Mouse (Mus musculus): ENCODE results near the gene Rad51b. TPM values are rescaled to one million over a fixed set of nuclear protein-coding genes. Genes with fewer than 3 reads are reported as not detected.

Rad51b gene
- polyA plus RNA-seq, 1 experiment from 2014 or later = 0.87 TPM

DNA sequence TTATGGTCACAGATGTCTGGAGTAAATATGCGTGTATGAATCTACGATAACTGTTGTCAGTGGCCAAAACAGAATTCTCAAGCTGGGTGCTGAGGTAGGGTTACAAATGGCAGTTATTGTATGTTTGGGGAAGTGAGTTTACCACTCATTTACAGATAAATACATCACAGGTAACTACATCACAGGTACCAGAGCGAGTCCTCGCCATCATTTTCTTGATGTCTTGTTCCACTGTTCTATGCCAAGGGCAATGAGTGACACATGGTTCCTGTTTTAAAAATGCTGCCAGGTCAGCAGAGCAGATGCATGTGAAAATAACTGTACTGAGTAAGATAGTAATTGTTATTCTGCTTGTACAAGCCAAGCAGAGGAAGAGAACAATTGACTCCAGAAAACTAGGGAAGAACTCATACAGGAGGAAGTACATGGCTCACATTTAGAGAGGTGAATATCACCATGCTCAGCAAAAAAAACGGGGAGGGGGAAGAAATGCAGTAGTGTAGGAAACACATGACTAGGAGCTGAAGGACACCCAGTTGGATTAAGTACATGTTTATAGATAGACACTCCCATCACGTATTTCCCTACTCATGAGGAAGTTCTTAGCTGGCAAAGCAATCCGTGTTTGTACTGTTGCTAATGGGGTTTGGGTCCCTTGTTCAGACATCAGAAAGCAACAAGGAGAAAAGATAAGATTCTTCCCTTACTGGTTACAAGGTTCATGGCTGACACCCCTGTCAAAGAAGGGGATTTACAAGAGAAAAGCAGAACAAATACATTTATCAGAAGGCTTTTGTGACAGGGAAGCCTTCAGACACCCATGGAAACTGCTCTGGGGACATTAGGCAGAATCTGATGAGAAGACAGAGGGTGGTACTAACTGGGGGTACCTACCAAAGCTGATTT lies 333.1 kb downstream of the Rad51b start:
- no peak for ATAC-seq (ENCODE audit: low read depth)
- Histone ChIP-seq H3K9me3 (ENCODE audit: control insufficient read depth, low read length) (no peaks in the 10 kb centered on the region), H3K27ac (ENCODE audit: low read depth, low read length) (no peak overlapping the region), H3K36me3 (ENCODE audit: control insufficient read depth, insufficient read depth, low read length) (no peaks in the 10 kb centered on the region), H3K4me2 (ENCODE audit: low read depth, low read length) (no peak overlapping the region), H3K9ac (replicated peaks; ENCODE audit: low read depth, low read length) (no peak overlapping the region), H3K4me3 (ENCODE audit: low read depth, low read length) (no peak overlapping the region), H3K27me3 (ENCODE audit: control insufficient read depth, insufficient read depth, low read length) (no peaks in the 10 kb centered on the region), H3K4me1 (ENCODE audit: control insufficient read depth, insufficient read depth, low read length) (no peaks in the 10 kb centered on the region)
- WGBS = 90% methylated on average over 7 of the region's 7 CpGs

DNA sequence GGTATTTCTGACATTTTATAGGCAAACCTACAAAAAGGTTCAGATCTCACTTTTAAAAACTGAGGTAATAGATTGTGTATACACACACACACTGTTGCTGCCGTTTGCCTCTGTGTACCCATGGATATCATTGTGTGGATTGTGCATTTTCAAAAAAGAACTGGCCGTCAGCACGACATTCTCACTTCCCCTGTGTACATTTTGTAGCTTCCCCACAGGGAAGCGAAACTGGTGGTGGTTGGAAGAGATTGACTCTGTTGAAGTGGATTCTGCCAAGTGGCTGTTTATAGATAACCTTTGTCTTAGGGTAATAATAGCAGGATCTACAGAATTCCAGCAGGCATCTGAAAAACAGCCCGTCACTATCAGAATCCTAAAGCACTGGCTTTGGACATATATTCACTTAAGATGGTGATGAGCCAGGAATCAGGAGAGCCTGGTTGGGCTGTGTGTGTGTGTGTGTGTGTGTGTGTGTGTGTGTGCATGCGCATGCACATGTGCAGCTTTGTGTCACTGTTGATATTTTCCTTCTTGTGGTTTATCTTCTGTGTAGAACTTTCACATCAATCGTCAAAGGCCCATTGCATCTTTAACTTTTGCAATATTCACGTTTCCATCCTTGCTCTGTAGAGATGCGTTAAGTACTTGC lies 336.5 kb downstream of the Rad51b start:
- ATAC-seq (ENCODE audit: low read depth) = no peak
- no peak overlapping the region for H3K27ac ChIP-seq (ENCODE audit: low read depth, low read length)
- H3K4me2 ChIP-seq (ENCODE audit: low read depth, low read length) = no peak overlapping the region
- WGBS = 89% methylated on average over 9 of the region's 9 CpGs
- no peaks in the 10 kb centered on the region for H3K4me1 ChIP-seq (ENCODE audit: control insufficient read depth, insufficient read depth, low read length)
- no peaks in the 10 kb centered on the region for H3K27me3 ChIP-seq (ENCODE audit: control insufficient read depth, insufficient read depth, low read length)
- H3K9ac ChIP-seq (replicated peaks; ENCODE audit: low read depth, low read length) = no peak overlapping the region
- H3K9me3 ChIP-seq (ENCODE audit: control insufficient read depth, low read length) = no peaks in the 10 kb centered on the region
- H3K36me3 ChIP-seq (ENCODE audit: control insufficient read depth, insufficient read depth, low read length) = no peaks in the 10 kb centered on the region
- no peak overlapping the region for H3K4me3 ChIP-seq (ENCODE audit: low read depth, low read length)

DNA sequence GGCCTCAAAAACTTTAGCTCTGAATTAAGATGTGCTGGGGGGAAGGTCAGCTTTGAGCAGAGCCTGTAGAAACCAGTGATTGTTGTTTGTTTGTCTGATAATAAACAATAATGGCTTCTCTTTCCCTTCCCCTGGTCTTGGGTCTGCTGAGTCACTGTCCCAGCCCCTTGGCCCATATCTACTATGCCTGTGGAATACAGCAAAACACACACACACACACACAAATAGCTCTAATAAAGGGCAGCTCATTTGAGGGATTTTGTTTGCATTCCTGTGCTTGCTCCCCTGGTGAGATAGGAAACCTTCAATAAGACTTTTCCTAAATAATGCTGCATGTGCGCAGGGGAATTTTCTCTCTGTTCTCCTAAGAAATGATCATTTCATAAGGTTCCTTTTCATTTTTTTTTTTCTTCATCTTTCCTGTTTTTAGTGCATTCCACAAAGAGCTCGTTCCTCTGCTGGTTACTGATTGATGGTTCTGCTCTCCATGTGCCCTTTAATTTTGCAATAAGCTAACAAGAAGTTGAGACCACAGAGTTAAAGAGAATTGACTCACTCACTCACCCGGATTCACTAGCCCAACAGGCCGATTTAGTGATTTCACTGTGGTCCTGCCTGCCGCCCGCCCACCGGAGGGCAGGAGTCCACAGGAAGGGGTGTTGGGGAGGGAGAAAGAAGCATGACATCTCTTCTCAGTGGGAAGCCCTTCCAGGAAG lies 344.6 kb downstream of the Rad51b start:
- no peak overlapping the region for H3K9ac ChIP-seq (replicated peaks; ENCODE audit: low read depth, low read length)
- no peaks in the 10 kb centered on the region for H3K4me1 ChIP-seq (ENCODE audit: control insufficient read depth, insufficient read depth, low read length)
- H3K27ac ChIP-seq (ENCODE audit: low read depth, low read length) = no peak overlapping the region
- H3K36me3 ChIP-seq (ENCODE audit: control insufficient read depth, insufficient read depth, low read length) = no peaks in the 10 kb centered on the region
- H3K9me3 ChIP-seq (ENCODE audit: control insufficient read depth, low read length) = no peaks in the 10 kb centered on the region
- no peak overlapping the region for H3K4me3 ChIP-seq (ENCODE audit: low read depth, low read length)
- no peak for ATAC-seq (ENCODE audit: low read depth)
- no peaks in the 10 kb centered on the region for H3K27me3 ChIP-seq (ENCODE audit: control insufficient read depth, insufficient read depth, low read length)
- WGBS = 57% methylated on average over 7 of the region's 7 CpGs
- H3K4me2 ChIP-seq (ENCODE audit: low read depth, low read length) = no peak overlapping the region

- no peak for ATAC-seq (ENCODE audit: low read depth)
- Histone ChIP-seq H3K27ac (ENCODE audit: low read depth, low read length) (no peak overlapping the region), H3K4me1 (ENCODE audit: control insufficient read depth, insufficient read depth, low read length) (no peaks in the 10 kb centered on the region), H3K9me3 (ENCODE audit: control insufficient read depth, low read length) (no peaks in the 10 kb centered on the region), H3K4me3 (ENCODE audit: low read depth, low read length) (no peak overlapping the region), H3K9ac (replicated peaks; ENCODE audit: low read depth, low read length) (no peak overlapping the region), H3K36me3 (ENCODE audit: control insufficient read depth, insufficient read depth, low read length) (no peaks in the 10 kb centered on the region), H3K27me3 (ENCODE audit: control insufficient read depth, insufficient read depth, low read length) (no peaks in the 10 kb centered on the region), H3K4me2 (ENCODE audit: low read depth, low read length) (no peak overlapping the region)
- 92% methylated on average over 5 of the region's 5 CpGs for WGBS
Observed at GRCm38 (mm10) chr12:79642715-79643114, 345.6 kb downstream of the Rad51b start.

- Histone ChIP-seq H3K27ac (ENCODE audit: low read depth, low read length) (no peak overlapping the region), H3K4me2 (ENCODE audit: low read depth, low read length) (no peak overlapping the region), H3K36me3 (ENCODE audit: control insufficient read depth, insufficient read depth, low read length) (no peaks in the 10 kb centered on the region), H3K9me3 (ENCODE audit: control insufficient read depth, low read length) (no peaks in the 10 kb centered on the region), H3K4me3 (ENCODE audit: low read depth, low read length) (no peak overlapping the region), H3K4me1 (ENCODE audit: control insufficient read depth, insufficient read depth, low read length) (no peaks in the 10 kb centered on the region), H3K27me3 (ENCODE audit: control insufficient read depth, insufficient read depth, low read length) (no peaks in the 10 kb centered on the region), H3K9ac (replicated peaks; ENCODE audit: low read depth, low read length) (no peak overlapping the region)
- WGBS = 94% methylated on average over 4 of the region's 4 CpGs
- ATAC-seq (ENCODE audit: low read depth) = no peak
Observed at GRCm38 (mm10) chr12:79645656-79646055, 348.6 kb downstream of the Rad51b start.

DNA sequence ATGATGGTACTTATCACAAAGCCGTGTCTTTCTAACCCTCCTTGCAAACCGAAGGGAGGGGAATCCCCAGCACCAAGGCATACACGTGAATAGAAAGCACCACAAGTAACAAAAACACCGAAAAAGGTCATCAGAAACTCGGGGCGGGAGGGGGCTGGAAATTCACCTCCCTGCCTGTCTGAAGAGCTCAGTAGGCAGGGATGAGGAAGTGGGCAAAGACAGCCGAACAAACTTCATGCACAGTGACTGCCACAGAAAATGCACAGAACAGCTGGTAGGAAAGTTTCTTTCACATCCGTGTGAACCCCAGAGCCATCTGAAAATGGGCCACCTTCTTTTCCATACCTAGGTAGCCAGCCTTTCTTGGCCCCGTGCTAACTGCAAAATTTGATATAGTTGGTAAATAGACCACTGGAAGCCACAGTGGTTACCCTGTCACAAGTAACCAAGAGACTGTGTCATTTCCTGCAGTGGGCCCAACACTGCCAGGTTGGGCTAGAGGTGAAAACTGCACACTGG lies 349.6 kb downstream of the Rad51b start:
- no peak for ATAC-seq (ENCODE audit: low read depth)
- Histone ChIP-seq H3K27me3 (ENCODE audit: control insufficient read depth, insufficient read depth, low read length) (no peaks in the 10 kb centered on the region), H3K36me3 (ENCODE audit: control insufficient read depth, insufficient read depth, low read length) (no peaks in the 10 kb centered on the region), H3K9me3 (ENCODE audit: control insufficient read depth, low read length) (no peaks in the 10 kb centered on the region), H3K27ac (ENCODE audit: low read depth, low read length) (no peak overlapping the region), H3K9ac (replicated peaks; ENCODE audit: low read depth, low read length) (no peak overlapping the region), H3K4me2 (ENCODE audit: low read depth, low read length) (no peak overlapping the region), H3K4me1 (ENCODE audit: control insufficient read depth, insufficient read depth, low read length) (no peaks in the 10 kb centered on the region), H3K4me3 (ENCODE audit: low read depth, low read length) (no peak overlapping the region)
- 88% methylated on average over 9 of the region's 9 CpGs for whole genome bisulfite sequencing

GRCm38 (mm10) chr12:79647382-79647781 lies 350.3 kb downstream of the Rad51b start:
- H3K4me2 ChIP-seq (ENCODE audit: low read depth, low read length) = no peak overlapping the region
- H3K9ac ChIP-seq (replicated peaks; ENCODE audit: low read depth, low read length) = no peak overlapping the region
- no peaks in the 10 kb centered on the region for H3K27me3 ChIP-seq (ENCODE audit: control insufficient read depth, insufficient read depth, low read length)
- no peak overlapping the region for H3K27ac ChIP-seq (ENCODE audit: low read depth, low read length)
- no peak for ATAC-seq (ENCODE audit: low read depth)
- no peaks in the 10 kb centered on the region for H3K9me3 ChIP-seq (ENCODE audit: control insufficient read depth, low read length)
- WGBS = 89% methylated on average over 6 of the region's 6 CpGs
- no peaks in the 10 kb centered on the region for H3K4me1 ChIP-seq (ENCODE audit: control insufficient read depth, insufficient read depth, low read length)
- H3K36me3 ChIP-seq (ENCODE audit: control insufficient read depth, insufficient read depth, low read length) = no peaks in the 10 kb centered on the region
- H3K4me3 ChIP-seq (ENCODE audit: low read depth, low read length) = no peak overlapping the region

GRCm38 (mm10) chr12:79647976-79648375 lies 350.9 kb downstream of the Rad51b start:
- no peaks in the 10 kb centered on the region for H3K36me3 ChIP-seq (ENCODE audit: control insufficient read depth, insufficient read depth, low read length)
- no peak overlapping the region for H3K4me3 ChIP-seq (ENCODE audit: low read depth, low read length)
- H3K4me2 ChIP-seq (ENCODE audit: low read depth, low read length) = no peak overlapping the region
- 80% methylated on average over 5 of the region's 5 CpGs for WGBS
- no peaks in the 10 kb centered on the region for H3K27me3 ChIP-seq (ENCODE audit: control insufficient read depth, insufficient read depth, low read length)
- ATAC-seq (ENCODE audit: low read depth) = no peak
- H3K4me1 ChIP-seq (ENCODE audit: control insufficient read depth, insufficient read depth, low read length) = no peaks in the 10 kb centered on the region
- no peaks in the 10 kb centered on the region for H3K9me3 ChIP-seq (ENCODE audit: control insufficient read depth, low read length)
- no peak overlapping the region for H3K27ac ChIP-seq (ENCODE audit: low read depth, low read length)
- H3K9ac ChIP-seq (replicated peaks; ENCODE audit: low read depth, low read length) = no peak overlapping the region

Data from neural tube, embryonic 14.5 days (tissue).